Mouse (Mus musculus) T-helper 1 cell (primary cell): ENCODE results near the gene Nrg4.

Experiments used
- in situ Hi-C: fragments of 300-600 bp; cut with MboI, MseI; formaldehyde crosslinking; loops from one replicate; pipeline ENCODE4 v1.15.1; 2025; ENCODE audit warnings: high pct_unique_total_duplicates

Gene Nrg4

DNA sequence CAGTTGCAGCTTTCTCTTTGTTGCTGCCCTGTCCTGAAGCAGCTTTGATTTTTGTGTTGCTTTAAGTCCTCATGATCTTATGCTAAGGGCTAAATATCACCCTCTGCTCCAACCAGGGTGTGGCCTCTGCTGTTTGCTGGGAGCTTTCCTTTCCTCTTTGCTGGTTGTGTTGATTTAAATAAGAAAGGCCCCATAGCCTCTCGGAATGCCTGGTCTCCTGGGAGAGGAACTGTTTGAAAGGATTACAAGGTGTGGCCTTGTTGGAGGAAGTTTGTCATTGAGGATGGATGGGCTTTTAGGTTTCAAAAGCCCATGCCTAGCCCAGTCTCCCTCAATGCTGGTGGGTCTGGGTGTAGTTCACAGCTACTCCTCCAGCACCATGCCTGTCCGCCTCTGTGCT lies 110.6 kb downstream of the Nrg4 start:
- in situ Hi-C loops, result loop anchor here (10.0 kb wide), 1 partner anchor 549 kb away; no protein-coding TSS in a partner anchor

DNA sequence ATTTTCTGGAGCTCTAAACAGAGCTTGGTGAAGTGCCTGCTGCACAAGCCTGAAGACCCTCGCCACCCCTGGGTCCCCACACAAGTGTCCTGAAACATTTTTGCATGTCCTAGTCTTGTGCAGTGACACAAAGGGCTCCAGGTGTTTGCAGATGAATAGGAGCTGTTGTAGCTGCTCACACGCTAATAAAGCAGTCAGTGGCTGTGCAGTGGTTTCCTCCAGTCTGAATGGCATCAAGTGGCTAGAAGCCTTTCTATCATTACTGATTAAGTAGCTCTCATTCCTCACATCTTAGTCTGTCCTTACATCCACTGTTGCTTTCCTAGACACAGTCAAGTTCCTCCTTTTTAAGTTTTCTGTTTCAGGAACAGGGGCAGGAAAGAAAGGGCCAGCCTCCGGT lies 111.0 kb downstream of the Nrg4 start:
- in situ Hi-C loops, result loop anchor here (10.0 kb wide), 1 partner anchor 549 kb away; no protein-coding TSS in a partner anchor

DNA sequence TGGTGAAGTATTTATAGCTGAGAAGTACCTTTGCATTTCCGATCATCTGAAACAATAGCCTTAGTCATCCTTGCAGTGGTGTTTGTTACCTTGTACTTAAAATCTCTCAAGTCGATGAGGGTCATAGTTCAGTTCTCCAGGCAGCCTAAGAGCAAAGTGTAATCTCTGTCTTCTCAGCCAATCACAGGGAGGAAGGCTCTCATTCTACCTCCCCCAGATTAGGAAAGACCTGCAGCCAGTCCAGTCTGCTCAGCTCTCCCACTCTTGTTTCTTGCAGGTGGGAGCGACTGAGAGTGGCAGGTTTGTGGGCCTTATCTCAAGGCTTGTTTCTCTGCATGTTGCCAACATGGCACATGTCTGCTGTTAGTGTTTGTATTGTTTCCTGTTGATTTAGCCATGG lies 111.6 kb downstream of the Nrg4 start:
- in situ Hi-C loops, result loop anchor here (10.0 kb wide), 1 partner anchor 550 kb away; no protein-coding TSS in a partner anchor

DNA sequence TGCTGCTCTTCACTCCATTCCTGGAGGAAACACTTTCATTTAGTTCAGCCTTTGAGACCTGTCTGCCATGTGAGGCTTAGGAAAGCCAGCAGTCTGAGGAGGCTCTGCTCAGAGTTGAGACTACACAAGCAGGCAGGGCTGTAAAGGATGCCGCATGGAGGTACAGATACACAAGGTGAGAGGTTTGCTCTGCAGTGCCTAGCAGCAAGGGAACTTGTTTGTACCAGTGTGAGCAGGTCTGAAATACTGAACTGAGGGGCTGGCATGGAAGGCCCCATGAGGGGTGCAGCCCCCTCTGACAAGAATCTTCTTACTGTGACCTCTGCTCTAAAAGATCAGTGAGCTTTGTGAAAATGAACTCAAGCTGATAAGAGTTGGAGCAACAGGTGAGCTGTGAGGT lies 113.2 kb downstream of the Nrg4 start:
- in situ Hi-C loops, result loop anchor here (10.0 kb wide), 1 partner anchor 551 kb away; no protein-coding TSS in a partner anchor

DNA sequence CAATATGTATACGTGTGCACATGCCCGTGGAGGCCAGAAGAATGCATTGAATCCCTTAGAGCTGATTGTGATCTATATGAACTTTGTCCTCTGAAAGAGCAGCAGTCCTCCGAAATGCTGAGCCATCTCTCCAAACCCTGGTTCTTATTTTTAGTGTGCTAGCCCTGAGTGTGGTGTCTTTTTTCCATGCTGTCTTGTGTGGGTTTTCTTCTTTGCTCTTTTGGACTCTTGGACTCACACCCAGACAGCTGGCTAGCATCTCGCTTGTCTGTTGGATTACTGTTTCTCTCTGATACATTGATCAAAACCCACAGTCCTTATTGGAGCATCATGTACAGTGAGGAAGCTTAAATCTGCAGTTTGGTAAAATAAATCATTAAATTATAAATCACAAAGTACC lies 115.0 kb downstream of the Nrg4 start:
- in situ Hi-C loops, result loop anchor here (10.0 kb wide), 1 partner anchor 553 kb away; no protein-coding TSS in a partner anchor

DNA sequence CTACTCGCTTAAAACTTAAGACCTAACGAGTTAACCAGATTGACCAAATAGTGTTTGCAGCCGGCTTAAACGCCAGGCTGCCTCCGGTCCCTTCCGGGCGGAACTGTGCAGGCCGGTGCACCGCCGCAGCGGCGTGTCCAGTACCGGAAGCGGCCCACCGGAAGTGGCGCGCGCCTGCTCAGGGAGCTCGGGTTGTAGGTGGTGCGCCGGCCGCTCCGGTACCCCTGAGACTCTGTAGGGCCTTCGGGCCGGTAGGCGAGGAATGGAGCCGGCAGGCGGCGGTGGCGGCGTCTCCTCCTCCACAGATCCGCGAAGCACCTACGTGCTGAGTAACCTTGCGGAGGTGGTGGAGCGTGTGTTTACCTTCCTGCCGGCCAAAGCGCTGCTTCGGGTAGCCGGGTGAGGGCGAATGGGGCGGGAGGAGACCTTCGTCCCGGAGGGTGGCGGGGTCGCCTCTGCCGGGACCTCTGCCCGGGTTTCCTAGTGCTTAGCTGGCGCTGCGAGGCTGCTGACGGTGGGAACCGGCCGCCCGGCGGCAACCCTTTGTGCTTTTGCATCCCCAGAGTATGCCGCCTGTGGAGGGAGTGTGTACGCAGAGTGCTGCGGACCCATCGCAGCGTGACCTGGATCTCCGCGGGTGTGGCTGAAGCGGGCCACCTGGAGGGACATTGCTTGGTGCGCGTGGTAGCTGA lies 117.7 kb downstream of the Nrg4 start, which contains the start of gene Fbxo22:
TSS of gene Fbxo22 (plus strand) at position 136 of the 692 bp plus-strand sequence.
- in situ Hi-C loops, result no loop called here

DNA sequence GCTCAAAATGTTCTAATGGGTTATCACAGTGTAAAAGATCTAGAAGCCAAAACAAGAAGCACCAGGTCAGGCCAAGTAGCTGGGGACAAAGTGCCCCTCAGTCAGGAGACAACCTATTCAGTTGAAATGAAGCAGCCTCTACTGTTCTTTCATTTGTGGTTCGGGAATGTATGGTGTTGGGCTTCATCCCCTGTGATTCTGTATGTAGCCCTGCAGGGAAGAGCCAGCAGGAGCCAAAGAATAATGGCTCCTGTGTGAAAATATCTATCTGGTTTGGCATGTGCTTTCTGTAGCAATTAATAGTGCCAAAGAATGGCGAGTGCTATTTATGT lies 118.2 kb downstream of the Nrg4 start:
- in situ Hi-C loops, result no loop called here

DNA sequence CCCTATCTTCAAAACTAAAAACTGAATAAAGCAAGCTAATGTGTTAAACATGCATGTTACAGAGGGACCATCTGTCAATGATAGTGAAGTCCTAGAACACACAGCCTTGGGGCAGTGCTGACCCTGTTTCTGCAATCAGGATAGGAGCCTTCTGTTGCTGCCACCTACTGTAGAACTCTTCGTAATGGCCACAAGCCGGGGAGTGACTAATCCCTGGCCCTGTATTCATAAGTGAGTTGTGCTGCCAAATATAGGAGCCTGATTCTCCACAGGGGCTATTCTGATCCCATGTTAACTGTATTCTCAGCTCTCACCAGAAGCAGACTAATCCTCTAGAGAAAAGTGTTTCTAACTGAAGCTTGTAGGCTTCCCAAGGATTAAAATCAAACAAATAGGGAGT lies 127.3 kb downstream of the Nrg4 start:
- in situ Hi-C loops, result no loop called here

DNA sequence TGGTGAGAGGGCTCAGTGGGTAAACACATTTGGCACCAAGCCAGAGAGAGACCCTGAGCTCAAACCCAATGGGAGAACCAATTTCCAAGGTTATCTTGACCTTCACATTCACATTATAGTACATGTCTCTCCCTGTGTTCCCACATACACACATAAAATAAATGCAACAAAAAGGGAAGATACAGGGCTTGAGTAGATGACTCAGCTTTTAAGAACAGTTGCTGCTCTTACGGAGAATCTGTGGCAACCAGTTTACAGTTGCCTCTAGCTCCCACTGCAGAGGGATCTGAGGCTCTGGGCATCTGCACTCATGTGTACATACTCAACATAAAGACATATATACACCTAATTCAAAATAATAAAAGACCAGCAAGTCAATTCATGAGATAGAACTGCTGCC lies 128.4 kb downstream of the Nrg4 start:
- in situ Hi-C loops, result no loop called here

DNA sequence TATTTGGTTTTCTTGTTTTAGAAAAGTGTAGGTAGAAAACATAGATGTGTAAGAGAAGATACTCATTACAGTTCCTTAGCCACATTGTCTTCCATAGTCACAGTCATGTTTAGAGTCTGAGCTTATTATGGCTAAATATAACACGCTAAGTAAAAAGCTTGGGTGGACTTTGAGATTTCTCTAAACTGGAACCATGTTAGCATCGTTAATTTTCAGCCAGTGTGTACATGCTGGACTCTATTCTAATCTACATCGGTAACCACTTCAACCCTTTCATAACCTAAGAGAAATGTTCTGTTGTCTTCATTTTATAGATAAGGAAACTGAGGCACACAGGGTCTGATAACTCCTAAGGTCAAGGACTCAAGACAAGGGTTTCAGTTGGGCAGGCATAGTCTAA lies 130.8 kb downstream of the Nrg4 start:
- in situ Hi-C loops, result no loop called here

DNA sequence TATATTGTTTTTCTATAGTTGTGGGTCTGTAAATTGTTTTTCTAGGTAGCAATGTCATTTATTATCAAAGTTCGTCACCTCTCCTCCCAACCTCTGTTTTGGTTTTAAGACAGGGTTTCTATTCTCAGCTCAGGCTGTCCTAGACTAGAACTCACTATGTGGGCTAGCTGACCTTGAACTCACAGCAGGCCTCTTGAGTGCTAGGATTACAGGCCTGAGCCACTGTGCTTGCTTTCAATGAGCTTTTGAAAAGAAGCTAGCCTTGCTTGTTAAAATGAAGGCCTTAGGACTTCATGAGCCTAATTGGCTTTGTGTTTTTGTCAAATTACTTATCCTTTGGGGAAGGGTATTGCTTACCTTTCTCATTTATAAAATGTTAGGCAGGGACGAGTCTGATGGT lies 152.4 kb downstream of the Nrg4 start:
- in situ Hi-C loops, result no loop called here

DNA sequence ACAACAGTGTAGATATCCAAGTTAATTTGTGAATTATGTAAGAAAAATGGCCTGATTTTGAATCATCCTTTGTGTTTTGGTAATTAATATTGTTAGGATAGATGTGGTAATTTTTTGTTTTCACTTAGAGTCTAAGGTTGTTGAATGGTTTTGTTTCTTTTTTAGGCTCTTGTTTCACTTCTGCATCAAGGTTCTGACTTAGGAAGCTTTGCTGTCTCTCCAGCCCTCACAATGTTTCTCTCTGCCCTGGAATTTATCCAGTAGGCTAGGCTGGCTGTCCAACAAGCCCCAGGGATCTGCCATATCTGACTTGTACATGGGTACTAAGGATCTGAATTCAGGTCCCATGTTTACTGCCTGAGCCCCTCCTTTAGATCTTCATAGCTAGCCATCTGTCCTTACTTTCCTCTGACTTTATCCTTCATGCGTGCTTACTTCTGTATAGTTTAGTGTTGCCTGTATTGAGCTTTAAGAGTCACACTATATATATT lies 154.4 kb downstream of the Nrg4 start:
- in situ Hi-C loops, result no loop called here

DNA sequence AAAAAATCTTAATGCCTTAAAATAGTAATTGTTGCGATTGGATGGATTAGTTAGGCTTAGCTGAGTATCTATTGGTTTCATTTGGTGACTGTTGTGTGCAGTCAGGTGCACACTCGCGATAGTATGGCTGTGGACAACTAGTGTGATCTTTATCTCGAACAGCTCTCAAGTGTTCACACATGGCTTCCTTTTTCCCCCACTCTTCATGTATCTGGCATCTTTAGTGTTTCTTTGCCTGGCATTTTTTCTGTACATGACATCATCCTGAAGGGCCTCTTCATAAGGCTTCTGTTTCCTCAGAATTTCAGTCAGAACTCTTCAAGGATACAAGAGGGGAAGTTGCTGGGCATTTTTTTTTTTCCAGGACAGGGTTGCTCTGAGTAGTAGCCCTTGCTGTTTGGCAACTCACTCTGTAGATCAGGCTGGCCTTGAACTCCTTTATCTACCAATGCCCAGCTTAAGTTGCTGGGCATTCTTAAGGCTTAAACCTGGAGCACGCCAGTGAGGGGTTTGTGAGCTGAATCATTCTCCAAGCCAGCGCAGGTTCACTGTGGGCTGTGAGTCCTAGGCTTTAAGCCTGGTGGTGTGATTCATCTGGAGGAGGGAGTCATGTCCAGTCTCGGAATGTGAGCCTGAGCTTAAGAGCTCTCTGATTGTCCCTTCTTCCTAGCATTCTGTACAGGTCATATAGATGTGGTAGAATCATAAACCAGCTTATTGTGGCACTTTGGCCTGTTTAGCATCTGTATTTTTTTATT lies 155.8 kb downstream of the Nrg4 start:
- in situ Hi-C loops, result no loop called here
